Mouse (Mus musculus) testis, adult 2 months (tissue): ENCODE results near the gene Dicer1.

Source experiments
- CTCF ChIP-seq: fragments of 200-500 bp; IDR thresholded peaks from 2 replicates; pipeline ENCODE4 v1.5.1; 2012; ENCODE audit warnings: low read depth, mild to moderate bottlenecking, inconsistent platforms, low read length, moderate library complexity; ENCODE audit not compliant: control insufficient read depth, insufficient read depth, insufficient replicate concordance
- POLR2A ChIP-seq: fragments of 200-500 bp; IDR thresholded peaks from 2 replicates; pipeline ENCODE4 v1.6.1; 2012; ENCODE audit warnings: low read depth, mild to moderate bottlenecking, inconsistent platforms, low read length, moderate library complexity; ENCODE audit not compliant: control insufficient read depth

- TF ChIP-seq CTCF (peak; percentile 26; the same call in 1 of the 2 replicates), POLR2A (no peak)
Observed at GRCm38 (mm10) chr12:104699753-104700152, 52.0 kb downstream of the Dicer1 start.
